Mouse (Mus musculus) cortical plate, adult 2 months (tissue): ENCODE measurements around the gene 1810043G02Rik. TPM values are rescaled to one million over a fixed set of nuclear protein-coding genes. Genes with fewer than 3 reads are reported as not detected.
"Not testable (repeated sequence)": the region's sequence is repeated elsewhere in the genome, so short reads cannot be mapped to it uniquely, and the experiment has no call there.

Experiments
- H3K27ac ChIP-seq: fragments of 200-500 bp; 2 replicates; pipeline ENCODE4 v1.5.1; 2012; ENCODE audit warnings: low read length, control low read depth, inconsistent platforms; ENCODE audit not compliant: insufficient read depth
- H3K4me1 ChIP-seq: fragments of 200-500 bp; 2 replicates; pipeline ENCODE4 v1.6.1; 2011; ENCODE audit warnings: low read length; ENCODE audit not compliant: control insufficient read depth, insufficient read depth
- H3K4me3 ChIP-seq: fragments of 200-500 bp; 2 replicates; pipeline ENCODE4 v1.5.1; 2011; ENCODE audit warnings: mild to moderate bottlenecking, low read length, control low read depth; ENCODE audit not compliant: insufficient read depth
- CTCF ChIP-seq: fragments of 200-500 bp; IDR thresholded peaks from 2 replicates; pipeline ENCODE4 v1.5.1; 2011; ENCODE audit warnings: mild to moderate bottlenecking, control low read depth, low read length; ENCODE audit not compliant: insufficient read depth; ENCODE audit errors: extremely low read depth
- POLR2A ChIP-seq: fragments of 200-500 bp; IDR thresholded peaks from 2 replicates; pipeline ENCODE4 v1.6.1; 2011; ENCODE audit warnings: mild to moderate bottlenecking, low read length, control low read depth; ENCODE audit not compliant: insufficient read depth; ENCODE audit errors: extremely low read depth
- polyA plus RNA-seq: library from polyadenylated mRNA; depleted of rRNA; stranded (reverse); fragments of >200 nt; gene quantifications from 2 replicates; pipeline ENCODE4 v1.2.3, GENCODE M21; 2012; rRNA removed

The 1810043G02Rik gene
- polyA plus RNA-seq = 74.0 and 74.4 TPM in 2 replicates

- TF ChIP-seq POLR2A (peak; percentile 73), CTCF (no peak)
- Histone ChIP-seq H3K4me1 (no peaks in the 10 kb centered on the region; the same call in 1 of the 2 replicates), H3K4me3 (peak within 1 kb of the TSS; percentile 80), H3K27ac (peak within 1 kb of the TSS; percentile 9)
These were observed at the start of gene 1810043G02Rik for GRCm38 (mm10) chr10:77978351-77979350. TSS of gene 1810043G02Rik (plus strand) at chr10:77978524.

- Histone ChIP-seq H3K4me3 (no peak overlapping the region), H3K4me1 (no peaks in the 10 kb centered on the region), H3K27ac (no peak overlapping the region)
- TF ChIP-seq CTCF (no peak), POLR2A (no peak)
These were observed 38.6 kb upstream of the 1810043G02Rik start for GRCm38 (mm10) chr10:77939685-77940084.

GRCm38 (mm10) chr10:77950468-77950867, 27.9 kb upstream of the 1810043G02Rik start:
- H3K4me1 ChIP-seq, H3K27ac ChIP-seq, H3K4me3 ChIP-seq: not testable (repeated sequence)

GRCm38 (mm10) chr10:77962725-77963124, 15.6 kb upstream of the 1810043G02Rik start:
- Histone ChIP-seq H3K4me1 (no peaks in the 10 kb centered on the region), H3K4me3 (no peak overlapping the region), H3K27ac (no peak overlapping the region)
- no peak for TF ChIP-seq POLR2A
- TF ChIP-seq CTCF = no peak

- H3K4me1 ChIP-seq = no peaks in the 10 kb centered on the region; the same call in 1 of the 2 replicates
- H3K27ac ChIP-seq = no peak overlapping the region
- TF ChIP-seq CTCF (no peak), POLR2A (no peak)
- no peak overlapping the region for H3K4me3 ChIP-seq
These were observed 14.4 kb upstream of the 1810043G02Rik start for GRCm38 (mm10) chr10:77963971-77964370.

GRCm38 (mm10) chr10:77969274-77969972, 8.9 kb upstream of the 1810043G02Rik start:
- TF ChIP-seq CTCF = no peak
- TF ChIP-seq POLR2A = peak; percentile 43; the same call in 1 of the 2 replicates
- Histone ChIP-seq H3K4me1 (no peaks in the 10 kb centered on the region; the same call in 1 of the 2 replicates), H3K4me3 (peak overlapping the region; percentile 40), H3K27ac (no peak overlapping the region)

- Histone ChIP-seq H3K27ac (no peak overlapping the region), H3K4me1 (no peaks in the 10 kb centered on the region; the same call in 1 of the 2 replicates), H3K4me3 (peak overlapping the region; percentile 40; the same call in 1 of the 2 replicates)
- TF ChIP-seq POLR2A (no peak), CTCF (no peak)
These were observed 8.4 kb upstream of the 1810043G02Rik start for GRCm38 (mm10) chr10:77969973-77970325.

GRCm38 (mm10) chr10:77970481-77970880, 7.8 kb upstream of the 1810043G02Rik start, which contains the start of gene Trpm2:
TSS of gene Trpm2 (minus strand) at chr10:77970563.
- peak within 1 kb of the TSS; percentile 40 for H3K4me3 ChIP-seq
- TF ChIP-seq POLR2A (no peak), CTCF (no peak)
- H3K27ac ChIP-seq = no peak within 1 kb of the TSS
- no peaks in the 10 kb centered on the region; the same call in 1 of the 2 replicates for H3K4me1 ChIP-seq

GRCm38 (mm10) chr10:77971191-77971590, 7.1 kb upstream of the 1810043G02Rik start:
- H3K4me3 ChIP-seq = no peak overlapping the region
- H3K4me1 ChIP-seq = no peaks in the 10 kb centered on the region; the same call in 1 of the 2 replicates
- no peak overlapping the region for H3K27ac ChIP-seq
- TF ChIP-seq CTCF = no peak
- TF ChIP-seq POLR2A = no peak
